ENCODE assay signal across 24 mouse cellular contexts in genomic region chr6:81771862-81772261, GRCm38 (mm10).
DNase-seq lines count a peak whose midpoint lies in the region; ATAC-seq and TF ChIP-seq lines count a peak whose summit lies in the region.
"Had no signal": no experiment of that assay in that cellular context is flagged by ENCODE, and none has a peak within 500 bp of the region (broad histone marks: within the 10 kb centered on the region; RNA-seq: fewer than 3 reads in every experiment).

No protein-coding gene starts in this region.

- H3K27ac ChIP-seq in ES-Bruce4 (ENCODE audit: insufficient read depth, low read length) = no peak overlapping the region
- H3K27ac ChIP-seq: embryonic facial prominence, embryonic 13.5 days; embryonic facial prominence, embryonic 15.5 days; forebrain, embryonic 10.5 days; forebrain, embryonic 12.5 days had no signal

- no peaks in the 10 kb centered on the region for H3K9me3 ChIP-seq in ES-Bruce4 (replicated peaks; ENCODE audit: control insufficient read depth, insufficient read depth, low read length, poor library complexity, severe bottlenecking)
- H3K9me3 ChIP-seq: embryonic facial prominence, embryonic 13.5 days; embryonic facial prominence, embryonic 15.5 days; forebrain, embryonic 10.5 days; forebrain, embryonic 12.5 days had no signal

- peak; percentile 80; the same call in 1 of the 2 replicates for TF ChIP-seq EP300 in ES-Bruce4 (IDR thresholded peaks at IDR 0.05; ENCODE audit: insufficient read depth, low read depth, low read length)

- no peak for TF ChIP-seq CTCF in ES-Bruce4 (IDR thresholded peaks at IDR 0.05; ENCODE audit: low read depth, low read length)

- no peak for TF ChIP-seq POLR2A in ES-Bruce4 (IDR thresholded peaks at IDR 0.05; ENCODE audit: insufficient read depth, low read length)

- DNase-seq in heart, adult 11 months = peak; percentile 4
- DNase-seq in heart, postnatal 4 days = no peak
- DNase-seq in R1 (ENCODE audit: low read depth, low spot score) = peak; percentile 89
- DNase-seq in spleen, postnatal 4 days (ENCODE audit: low spot score in 2 of 2) = no peak
- DNase-seq: adrenal gland, adult 2 months; adrenal gland, postnatal 10 days; adrenal gland, postnatal 25 days; B cell, adult 2 months; cerebellum, adult 11 months; cerebellum, adult 18-20 months; cerebellum, adult 8-10 months; cerebellum, adult 9-11 months; cerebellum, postnatal 14 days; cerebellum, postnatal 36 days; embryo, embryonic 11 days had no signal

- no peak for ATAC-seq in CD4-positive, CD25-positive, alpha-beta regulatory T cell, adult 4 months
- ATAC-seq: forebrain, embryonic 14.5 days; forebrain, embryonic 16.5 days had no signal

- H3K36me3 ChIP-seq in ES-Bruce4 (ENCODE audit: control insufficient read depth, insufficient read depth, low read length, poor library complexity, severe bottlenecking) = no peaks in the 10 kb centered on the region
- H3K36me3 ChIP-seq: embryonic facial prominence, embryonic 13.5 days; embryonic facial prominence, embryonic 15.5 days; forebrain, embryonic 10.5 days; forebrain, embryonic 12.5 days had no signal

- no peaks in the 10 kb centered on the region for H3K4me1 ChIP-seq in ES-Bruce4 (ENCODE audit: control insufficient read depth, insufficient read depth, low read length)
- H3K4me1 ChIP-seq: embryonic facial prominence, embryonic 13.5 days; embryonic facial prominence, embryonic 15.5 days; forebrain, embryonic 10.5 days; forebrain, embryonic 12.5 days had no signal

- no peak overlapping the region for H3K4me3 ChIP-seq in ES-Bruce4 (ENCODE audit: low read depth, low read length)
- H3K4me3 ChIP-seq: embryonic facial prominence, embryonic 13.5 days; embryonic facial prominence, embryonic 15.5 days; erythroblast, embryonic 14.5 days; forebrain, embryonic 10.5 days; forebrain, embryonic 12.5 days had no signal

- H3K9ac ChIP-seq in ES-Bruce4 (ENCODE audit: low read depth, poor library complexity, severe bottlenecking) = no peak overlapping the region
- H3K9ac ChIP-seq: embryonic facial prominence, embryonic 13.5 days; embryonic facial prominence, embryonic 15.5 days; forebrain, embryonic 12.5 days had no signal

- H3K27me3 ChIP-seq in ES-Bruce4 (ENCODE audit: control insufficient read depth, insufficient read depth, low read length, poor library complexity, severe bottlenecking) = no peaks in the 10 kb centered on the region
- H3K27me3 ChIP-seq: embryonic facial prominence, embryonic 15.5 days; forebrain, embryonic 12.5 days had no signal

Comparison
In these comparisons a context has a peak if more than half of its experiments do, and no peak if none do; other contexts are left out.
1. DNase-seq: peak in heart, adult 11 months (single experiment) and R1 (single experiment); none in heart, postnatal 4 days (single experiment) and spleen, postnatal 4 days (0 of 2).